Mouse (Mus musculus) spleen, adult 2 months (tissue): ENCODE measurements around the gene Gm21860. TPM values are rescaled to one million over a fixed set of nuclear protein-coding genes. Genes with fewer than 3 reads are reported as not detected.
"Not testable (repeated sequence)": the region's sequence is repeated elsewhere in the genome, so short reads cannot be mapped to it uniquely, and the experiment has no call there.

Experiments used
- DNase-seq, 2 experiments: peaks; one replicate each; pipeline versions ENCODE4 v3.0.0 to v3.0.0-alpha.2; 2012 to 2021; ENCODE audit warnings: low spot score in 2 of 2, low read depth in 1 of 2
- H3K27ac ChIP-seq: fragments of 200-500 bp; 2 replicates; pipeline ENCODE4 v1.5.1; 2012; ENCODE audit warnings: low read length, inconsistent platforms; ENCODE audit not compliant: insufficient read depth
- H3K27me3 ChIP-seq: fragments of 200-500 bp; 2 replicates; pipeline ENCODE4 v1.6.1; 2012; ENCODE audit warnings: mild to moderate bottlenecking, moderate library complexity, low read length, inconsistent platforms; ENCODE audit not compliant: control insufficient read depth, insufficient read depth
- H3K36me3 ChIP-seq: fragments of 200-500 bp; 2 replicates; pipeline ENCODE4 v1.6.1; 2012; ENCODE audit warnings: mild to moderate bottlenecking, low read length, inconsistent platforms; ENCODE audit not compliant: control insufficient read depth, insufficient read depth
- H3K4me1 ChIP-seq: fragments of 200-500 bp; 2 replicates; pipeline ENCODE4 v1.6.1; 2011; ENCODE audit warnings: inconsistent platforms; ENCODE audit not compliant: control insufficient read depth, insufficient read depth, insufficient read length
- H3K4me3 ChIP-seq: fragments of 200-500 bp; 2 replicates; pipeline ENCODE4 v1.5.1; 2011; ENCODE audit warnings: mild to moderate bottlenecking, inconsistent platforms; ENCODE audit not compliant: insufficient read depth, insufficient read length; ENCODE audit errors: extremely low read depth
- CTCF ChIP-seq: fragments of 200-500 bp; IDR thresholded peaks from 2 replicates; pipeline ENCODE4 v1.5.1; 2011; ENCODE audit warnings: mild to moderate bottlenecking, inconsistent platforms; ENCODE audit not compliant: insufficient read depth, insufficient read length, insufficient replicate concordance; ENCODE audit errors: extremely low read depth
- POLR2A ChIP-seq: fragments of 200-500 bp; IDR thresholded peaks from 2 replicates; pipeline ENCODE4 v1.6.1; 2011; ENCODE audit warnings: low read depth, low read length, inconsistent platforms
- WGBS: fragments of 180-500 bp; shearing (Covaris S2); methylation state at CpG from one replicate; pipeline ENCODE4 v1.1.7; 2018; 5-methylcytosine and 5-hydroxymethylcytosine counted together
- polyA plus RNA-seq: library from polyadenylated mRNA; depleted of rRNA; stranded (reverse); fragments of >200 nt; gene quantifications from 2 replicates; pipeline ENCODE4 v1.2.3, GENCODE M21; 2012

The Gm21860 gene
- polyA plus RNA-seq, 1 experiment, result not detected

- 60% methylated on average over 14 of the region's 14 CpGs for WGBS
- Histone ChIP-seq H3K27ac (no peak overlapping the region), H3K4me1 (peaks cover 2% of the 10 kb centered on the region; the same call in 1 of the 2 replicates), H3K36me3 (peaks cover 15% of the 10 kb centered on the region), H3K27me3 (no peaks in the 10 kb centered on the region), H3K4me3 (no peak overlapping the region)
- TF ChIP-seq POLR2A, result no peak
- TF ChIP-seq CTCF, result no peak
- DNase-seq, result peak; percentile 67 to 82
Measured at GRCm38 (mm10) chrY:90740013-90740561, 14.5 kb downstream of the Gm21860 start.

GRCm38 (mm10) chrY:90739531-90740012 lies 15.0 kb downstream of the Gm21860 start:
- DNase-seq, result peak; percentile 49 to 57
- H3K27me3 ChIP-seq, H3K27ac ChIP-seq, H3K4me1 ChIP-seq, H3K4me3 ChIP-seq: not testable (repeated sequence)
- WGBS, result 70% methylated on average over 11 of the region's 11 CpGs
- peaks cover 15% of the 10 kb centered on the region for H3K36me3 ChIP-seq

- H3K4me1 ChIP-seq, H3K27ac ChIP-seq, H3K27me3 ChIP-seq, H3K4me3 ChIP-seq: not testable (repeated sequence)
- H3K36me3 ChIP-seq, result peaks cover 15% of the 10 kb centered on the region
- peak; percentile 53 to 66 for DNase-seq
- 74% methylated on average over 28 of the region's 28 CpGs for WGBS
Measured at GRCm38 (mm10) chrY:90738841-90739530, 15.6 kb downstream of the Gm21860 start.

- DNase-seq, result no peak
- 90% methylated on average over 1 of the region's 1 CpGs for WGBS
- no peak for TF ChIP-seq CTCF
- TF ChIP-seq POLR2A, result no peak
- H3K27ac ChIP-seq, result no peak overlapping the region
- H3K4me1 ChIP-seq, result no peaks in the 10 kb centered on the region; the same call in 1 of the 2 replicates
- H3K4me3 ChIP-seq, result no peak overlapping the region
- peaks cover 15% of the 10 kb centered on the region for H3K36me3 ChIP-seq
- H3K27me3 ChIP-seq, result no peaks in the 10 kb centered on the region
Measured at GRCm38 (mm10) chrY:90738431-90738680, 16.3 kb downstream of the Gm21860 start.

GRCm38 (mm10) chrY:90737606-90738430 lies 16.8 kb downstream of the Gm21860 start:
- H3K4me1 ChIP-seq, result no peaks in the 10 kb centered on the region; the same call in 1 of the 2 replicates
- DNase-seq, result peak in 1 of 2 experiments; percentile 41
- no peaks in the 10 kb centered on the region for H3K27me3 ChIP-seq
- H3K27ac ChIP-seq, result no peak overlapping the region
- no peak for TF ChIP-seq POLR2A
- no peak for TF ChIP-seq CTCF
- no peak overlapping the region for H3K4me3 ChIP-seq
- WGBS, result 69% methylated on average over 4 of the region's 7 CpGs
- H3K36me3 ChIP-seq, result peaks cover 15% of the 10 kb centered on the region

GRCm38 (mm10) chrY:90736217-90737000 lies 18.2 kb downstream of the Gm21860 start:
- H3K4me3 ChIP-seq, H3K27me3 ChIP-seq, H3K27ac ChIP-seq, H3K4me1 ChIP-seq: not testable (repeated sequence)
- DNase-seq, result peak in 1 of 2 experiments; percentile 37
- 82% methylated on average over 4 of the region's 9 CpGs for WGBS
- H3K36me3 ChIP-seq, result peaks cover 15% of the 10 kb centered on the region

GRCm38 (mm10) chrY:90735181-90735895 lies 19.3 kb downstream of the Gm21860 start:
- WGBS, result 83% methylated on average over 5 of the region's 5 CpGs
- H3K4me3 ChIP-seq, H3K27ac ChIP-seq, H3K27me3 ChIP-seq, H3K4me1 ChIP-seq: not testable (repeated sequence)
- DNase-seq, result peak in 1 of 2 experiments; percentile 49
- H3K36me3 ChIP-seq, result peaks cover 13% of the 10 kb centered on the region

- not testable (repeated sequence) for H3K4me3 ChIP-seq, H3K27me3 ChIP-seq, H3K36me3 ChIP-seq, H3K4me1 ChIP-seq, H3K27ac ChIP-seq
- DNase-seq, result peak; percentile 37 to 72
- 58% methylated on average over 8 of the region's 8 CpGs for WGBS
Measured at GRCm38 (mm10) chrY:90734334-90734696, 20.3 kb downstream of the Gm21860 start.

- WGBS, result 83% methylated on average over 8 of the region's 9 CpGs
- H3K4me3 ChIP-seq, H3K27me3 ChIP-seq, H3K36me3 ChIP-seq, H3K4me1 ChIP-seq, H3K27ac ChIP-seq: not testable (repeated sequence)
- peak; percentile 15 to 34 for DNase-seq
Measured at GRCm38 (mm10) chrY:90733656-90734333, 20.8 kb downstream of the Gm21860 start.
